Mouse (Mus musculus): ENCODE data around the gene Magoh.

GRCm38 (mm10) chr4:107889731-107890432 is 10.3 kb downstream of the Magoh start, which contains the start of gene 0610037L13Rik:
- TF ChIP-seq CHD1 (IDR thresholded peaks at IDR 0.05; ENCODE audit: low read depth, low read length) (no peak), EP300 (IDR thresholded peaks at IDR 0.05; ENCODE audit: low read length) (no peak), POLR2A (IDR thresholded peaks at IDR 0.05; ENCODE audit: low read depth, low read length) (peak; percentile 90), CTCF (conservative IDR thresholded peaks at IDR 0.05 in 1 of 2, IDR thresholded peaks at IDR 0.05 in 1 of 2; ENCODE audit: low read depth in 2 of 2, low read length in 2 of 2) (no peak), MXI1 (IDR thresholded peaks at IDR 0.05; ENCODE audit: low read depth, low read length) (peak; percentile 83), TCF12 (IDR thresholded peaks at IDR 0.05; ENCODE audit: low read depth, low read length) (peak; percentile 83), CHD2 (IDR thresholded peaks at IDR 0.05; ENCODE audit: low read length) (0 out of 2 replicates have a peak, but pooled peaks have one; percentile 38), ZNF384 (IDR thresholded peaks at IDR 0.05; ENCODE audit: low read depth, low read length) (no peak), HCFC1 (IDR thresholded peaks at IDR 0.05; ENCODE audit: low read depth, low read length) (peak; percentile 77), POLR2AphosphoS2 (IDR thresholded peaks at IDR 0.05; ENCODE audit: low read depth, low read length) (peak; percentile 76), GABPA (IDR thresholded peaks at IDR 0.05; ENCODE audit: insufficient replicate concordance, low read depth, low read length) (no peak)
